Mouse (Mus musculus) frontal cortex, adult 2 months (tissue): ENCODE data around the gene Pgghg. TPM values are rescaled to one million over a fixed set of nuclear protein-coding genes. Genes with fewer than 3 reads are reported as not detected.

Source experiments
- DNase-seq, 2 experiments: peaks; one replicate each; pipeline ENCODE4 v3.0.0; 2022; ENCODE audit warnings: low spot score in 1 of 2; ENCODE audit errors: extremely low spot score in 1 of 2
- polyA plus RNA-seq: library from polyadenylated mRNA; depleted of rRNA; stranded (reverse); fragments of >200 nt; gene quantifications from 2 replicates; pipeline ENCODE4 v1.2.3, GENCODE M21; 2012; rRNA removed

The Pgghg gene
- 6.9 and 7.1 TPM in 2 replicates for polyA plus RNA-seq

GRCm38 (mm10) chr7:140941222-140942051 lies at the start of gene Pgghg:
Gene Pgghg, plus strand, starts transcription at chr7:140941391.
- peak in 1 of 2 experiments; percentile 68 for DNase-seq

- DNase-seq: no peak
Measured at GRCm38 (mm10) chr7:140894031-140894430, 47.2 kb upstream of the Pgghg start.

- no peak for DNase-seq
Measured at GRCm38 (mm10) chr7:140894611-140895010, 46.6 kb upstream of the Pgghg start.

GRCm38 (mm10) chr7:140897863-140898262 lies 43.3 kb upstream of the Pgghg start:
- no peak for DNase-seq

- DNase-seq: no peak
Measured at GRCm38 (mm10) chr7:140899121-140899520, 42.1 kb upstream of the Pgghg start.

GRCm38 (mm10) chr7:140900220-140900619 lies 41.0 kb upstream of the Pgghg start, which contains the start of gene Cox8b:
Gene Cox8b, minus strand, starts transcription at chr7:140900446.
- DNase-seq: no peak

GRCm38 (mm10) chr7:140902036-140902875 lies 38.9 kb upstream of the Pgghg start:
- no peak for DNase-seq

- DNase-seq: peak in 1 of 2 experiments; percentile 82
Measured at GRCm38 (mm10) chr7:140903212-140903611, 38.0 kb upstream of the Pgghg start.

- no peak for DNase-seq
Measured at GRCm38 (mm10) chr7:140905642-140906081, 35.5 kb upstream of the Pgghg start.

GRCm38 (mm10) chr7:140907131-140907530 lies 34.1 kb upstream of the Pgghg start:
- no peak for DNase-seq

- DNase-seq: no peak
Measured at GRCm38 (mm10) chr7:140907697-140908096, 33.5 kb upstream of the Pgghg start.

GRCm38 (mm10) chr7:140908181-140908580 lies 33.0 kb upstream of the Pgghg start:
- no peak for DNase-seq

- DNase-seq: peak; percentile 52 to 80
Measured at GRCm38 (mm10) chr7:140908634-140909107, 32.5 kb upstream of the Pgghg start.

- DNase-seq: peak; percentile 27 to 74
Measured at GRCm38 (mm10) chr7:140912293-140912692, 28.9 kb upstream of the Pgghg start.

- DNase-seq: no peak
Measured at GRCm38 (mm10) chr7:140912846-140913482, 28.2 kb upstream of the Pgghg start.

- no peak for DNase-seq
Measured at GRCm38 (mm10) chr7:140914031-140914690, 27.0 kb upstream of the Pgghg start.

- no peak for DNase-seq
Measured at GRCm38 (mm10) chr7:140919911-140920310, 21.3 kb upstream of the Pgghg start.

- DNase-seq: no peak
Measured at GRCm38 (mm10) chr7:140920418-140921029, 20.7 kb upstream of the Pgghg start, which contains the start of gene Nlrp6. Gene Nlrp6, plus strand, starts transcription at chr7:140920902.

GRCm38 (mm10) chr7:140921225-140921975 lies 19.8 kb upstream of the Pgghg start:
- no peak for DNase-seq
